ENCODE assay signal across 8 mouse cellular contexts in the genomic region with DNA sequence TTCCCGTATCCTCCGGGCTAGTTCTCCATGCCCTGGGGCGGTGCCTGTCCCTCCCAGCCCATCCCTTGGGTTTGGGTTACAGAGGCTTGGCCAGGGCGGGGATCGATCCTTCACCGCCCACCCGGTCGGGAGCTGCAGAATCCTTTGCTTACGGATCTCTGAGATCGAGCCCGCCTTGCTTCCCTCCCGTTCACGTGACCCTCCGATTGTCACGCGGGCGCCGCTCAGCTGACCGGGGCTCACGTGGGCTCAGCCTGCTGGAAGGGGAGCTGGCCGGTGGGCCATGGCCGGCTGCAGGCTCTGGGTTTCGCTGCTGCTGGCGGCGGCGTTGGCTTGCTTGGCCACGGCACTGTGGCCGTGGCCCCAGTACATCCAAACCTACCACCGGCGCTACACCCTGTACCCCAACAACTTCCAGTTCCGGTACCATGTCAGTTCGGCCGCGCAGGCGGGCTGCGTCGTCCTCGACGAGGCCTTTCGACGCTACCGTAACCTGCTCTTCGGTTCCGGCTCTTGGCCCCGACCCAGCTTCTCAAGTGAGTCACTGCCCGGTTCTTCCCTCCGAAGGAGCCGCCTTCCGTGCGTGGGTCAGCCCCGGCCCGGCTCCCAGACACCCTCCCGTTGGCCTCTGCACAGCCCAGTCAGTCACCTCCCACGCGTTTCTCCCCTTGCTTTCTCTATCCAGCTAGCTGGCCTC. TPM values are rescaled to one million over a fixed set of nuclear protein-coding genes. Genes with fewer than 3 reads are reported as not detected.
DNase-seq lines count a peak whose midpoint lies in the region; ATAC-seq lines count a peak whose summit lies in the region.

Gene Hexa (plus strand): TSS at position 100 of the 697 bp plus-strand sequence.
Gene Tmem202 (minus strand): TSS at position 407 of the 697 bp plus-strand sequence.

- H3K9ac ChIP-seq in intestine, embryonic 14.5 days (ENCODE audit: low read length), result peak within 1 kb of the TSS; percentile 69

- H3K4me2 ChIP-seq in intestine, embryonic 14.5 days (ENCODE audit: low read length), result peak within 1 kb of the TSS; percentile 79

- H3K27ac ChIP-seq in intestine, embryonic 14.5 days (ENCODE audit: low read depth), result no peak within 1 kb of the TSS
- peak within 1 kb of the TSS; percentile 86 for H3K27ac ChIP-seq in midbrain, embryonic 10.5 days (replicated peaks)

- intact Hi-C loops in left cerebral cortex, postnatal 36 days (cut with DNase I), result loop anchor here (2.0 kb wide), 1 partner anchor 53 kb away; the partner anchor contains the start of gene Arih1

- peak; percentile 81 for DNase-seq in adrenal gland, adult 18-20 months (ENCODE audit: low spot score in 2 of 2)
- DNase-seq in embryo, embryonic 10 days (ENCODE audit: low spot score), result peak; percentile 97
- DNase-seq in gastrocnemius, postnatal 25 days, result peak; percentile 81
- peak; percentile 92 for DNase-seq in intestine, embryonic 14.5 days (ENCODE audit: low spot score)
- DNase-seq in left cerebral cortex, postnatal 36 days (ENCODE audit: low spot score in 2 of 2), result peak; percentile 84
- peak; percentile 90 for DNase-seq in midbrain, embryonic 10.5 days (ENCODE audit: low spot score)
- peak; percentile 80 for DNase-seq in right cerebral cortex, postnatal 4 days
- DNase-seq in yolk sac, embryonic 10.5 days (ENCODE audit: low spot score), result peak; percentile 90

- H3K27me3 ChIP-seq in intestine, embryonic 14.5 days (replicated peaks; ENCODE audit: control insufficient read depth, insufficient read depth, low read length), result no peaks in the 10 kb centered on the region
- peaks cover 9% of the 10 kb centered on the region for H3K27me3 ChIP-seq in midbrain, embryonic 10.5 days (ENCODE audit: low read depth, poor library complexity, severe bottlenecking)

- peak; percentile 91 for ATAC-seq in intestine, embryonic 14.5 days (replicated peaks; ENCODE audit: low FRiP score, low TSS enrichment, low read depth)

- peaks cover 12% of the 10 kb centered on the region for H3K4me1 ChIP-seq in intestine, embryonic 14.5 days (replicated peaks; ENCODE audit: control insufficient read depth, insufficient read depth, low read length)
- H3K4me1 ChIP-seq in midbrain, embryonic 10.5 days, result peaks cover 22% of the 10 kb centered on the region

- peak within 1 kb of the TSS; percentile 51 for H3K4me3 ChIP-seq in intestine, embryonic 14.5 days (ENCODE audit: low read depth, low read length)
- peak within 1 kb of the TSS; percentile 71 for H3K4me3 ChIP-seq in midbrain, embryonic 10.5 days

- no peaks in the 10 kb centered on the region for H3K36me3 ChIP-seq in intestine, embryonic 14.5 days (ENCODE audit: control insufficient read depth, insufficient read depth, low read length)
- no peaks in the 10 kb centered on the region for H3K36me3 ChIP-seq in midbrain, embryonic 10.5 days

- H3K9me3 ChIP-seq in intestine, embryonic 14.5 days (ENCODE audit: control insufficient read depth, low read length), result no peaks in the 10 kb centered on the region
- H3K9me3 ChIP-seq in midbrain, embryonic 10.5 days (replicated peaks), result no peaks in the 10 kb centered on the region

- under 1% methylated on average over 55 of the region's 55 CpGs for WGBS in intestine, embryonic 14.5 days
- 4% methylated on average over 55 of the region's 55 CpGs for WGBS in midbrain, embryonic 10.5 days

RNA-seq across cellular contexts. Expression of gene Hexa, which starts in this region (rescaled TPM):
- total RNA-seq in adrenal gland, adult 18-20 months (2021), result 100 to 1,000 TPM; 110 to 154 TPM
- 10 to 100 TPM; 21.6 to 29.0 TPM for total RNA-seq in gastrocnemius, postnatal 25 days (2021)
- 79.2 and 86.3 TPM in 2 replicates for polyA plus RNA-seq in intestine, embryonic 14.5 days (2014; fragmentation: Nextera tagmentation; extraction: Ambion mirVana)
- 10 to 100 TPM; 47.0 to 50.8 TPM for total RNA-seq in left cerebral cortex, postnatal 36 days (2021)
- polyA plus RNA-seq in midbrain, embryonic 10.5 days (2016; fragmentation: Nextera tagmentation; extraction: Ambion mirVana), result 50.4 and 51.2 TPM in 2 replicates

RNA-seq across cellular contexts. Expression of gene Tmem202, which starts in this region (rescaled TPM):
- 1 to 10 TPM; 2.9 to 3.1 TPM for total RNA-seq in adrenal gland, adult 18-20 months (2021)
- under 1 TPM in 1 of 2 experiments, not detected in 1; 0.94 TPM for total RNA-seq in gastrocnemius, postnatal 25 days (2021)
- not detected in 2 replicates for polyA plus RNA-seq in intestine, embryonic 14.5 days (2014; fragmentation: Nextera tagmentation; extraction: Ambion mirVana)
- total RNA-seq in left cerebral cortex, postnatal 36 days (2021), result 1 to 10 TPM; 3.9 to 5.3 TPM
- 0.09 and 0.12 TPM in 2 replicates for polyA plus RNA-seq in midbrain, embryonic 10.5 days (2016; fragmentation: Nextera tagmentation; extraction: Ambion mirVana)
